Mouse (Mus musculus): ENCODE data around the gene Rarres2.

Gene Rarres2

DNA sequence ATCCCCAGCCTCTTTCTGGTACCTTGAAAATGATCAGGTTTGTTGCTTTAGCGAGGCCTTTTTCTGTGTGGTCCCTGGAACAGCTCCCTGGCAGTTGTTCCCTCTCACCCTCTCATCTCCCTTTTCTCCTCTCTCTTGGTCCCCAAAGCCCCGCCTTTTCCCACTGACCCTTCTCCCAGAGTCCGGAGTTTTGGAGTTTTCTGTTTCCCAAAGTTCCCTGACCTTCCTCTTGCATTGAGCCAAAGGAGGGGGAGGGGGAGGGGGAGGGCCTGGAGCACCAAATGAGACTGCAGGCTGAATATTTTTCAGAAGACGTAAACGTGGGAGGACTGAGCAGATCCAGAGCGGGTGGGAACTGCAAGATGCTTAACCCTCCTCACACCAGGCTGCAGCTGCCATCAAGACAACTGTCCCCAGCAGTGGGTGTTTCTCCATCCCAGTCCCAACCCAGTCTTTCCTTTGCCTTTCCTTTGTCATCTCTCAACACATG is at the start of gene Rarres2:
Gene Rarres2, minus strand, starts transcription at position 218 of the 490 bp plus-strand sequence.
- peak; percentile 48 for DNase-seq (ENCODE audit: low spot score)

DNA sequence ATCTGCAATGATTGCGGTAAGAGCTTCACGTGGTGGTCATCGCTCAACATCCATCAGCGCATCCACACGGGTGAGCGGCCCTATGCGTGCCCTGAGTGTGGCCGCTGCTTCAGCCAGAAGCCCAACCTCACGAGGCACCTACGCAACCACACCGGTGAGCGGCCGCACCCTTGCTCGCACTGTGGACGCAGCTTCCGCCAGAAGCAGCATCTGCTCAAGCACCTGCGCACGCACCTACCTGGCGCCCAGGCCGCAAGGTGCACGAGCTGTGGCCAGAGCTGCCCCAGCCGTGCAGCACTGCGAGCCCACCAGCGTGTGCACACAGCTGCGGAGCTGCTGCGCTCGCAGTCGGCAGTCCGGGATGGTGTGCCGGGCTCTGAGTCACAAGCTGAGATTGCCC is 47.4 kb upstream of the Rarres2 start:
- DNase-seq (ENCODE audit: low spot score): no peak

DNA sequence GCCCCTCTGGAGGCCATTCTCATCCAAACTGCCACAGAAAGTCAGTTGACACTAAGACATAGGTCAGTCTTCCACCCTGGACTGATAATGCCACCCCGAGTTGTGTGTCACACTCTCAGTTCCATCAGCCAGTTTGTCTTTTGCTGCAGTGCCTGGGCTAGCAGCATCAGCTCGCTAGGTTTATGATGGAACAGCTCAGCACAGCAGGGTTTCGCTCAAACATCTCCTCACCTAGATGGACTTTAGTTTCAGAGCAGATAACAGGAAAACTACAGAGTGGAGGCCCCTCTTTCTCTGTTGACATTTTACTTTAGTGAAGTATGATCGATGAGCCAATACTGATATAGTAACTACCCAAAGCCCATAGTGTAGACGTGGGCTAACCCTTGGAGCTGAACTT is 42.2 kb upstream of the Rarres2 start:
- DNase-seq (ENCODE audit: low spot score): no peak

DNA sequence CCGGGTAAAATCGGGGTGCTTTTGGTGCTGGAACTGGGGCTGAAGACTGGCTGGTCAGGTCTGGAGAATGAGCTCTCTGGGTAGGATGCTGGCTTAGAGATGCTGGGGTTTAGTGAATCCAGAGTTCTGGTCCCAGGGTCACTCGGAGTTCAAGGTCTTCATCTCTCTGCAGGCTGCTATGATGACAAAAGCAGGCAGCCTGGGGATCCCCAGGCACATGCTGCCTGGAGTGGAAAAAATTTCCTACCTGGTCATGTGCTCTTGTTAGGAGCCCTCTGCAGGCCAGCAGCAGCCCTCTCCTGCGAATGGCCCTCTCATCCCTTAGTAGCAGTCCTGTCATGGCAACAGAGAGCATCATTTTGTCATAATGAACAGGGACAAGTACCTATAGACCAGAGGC is 40.9 kb upstream of the Rarres2 start:
- DNase-seq (ENCODE audit: low spot score): no peak

DNA sequence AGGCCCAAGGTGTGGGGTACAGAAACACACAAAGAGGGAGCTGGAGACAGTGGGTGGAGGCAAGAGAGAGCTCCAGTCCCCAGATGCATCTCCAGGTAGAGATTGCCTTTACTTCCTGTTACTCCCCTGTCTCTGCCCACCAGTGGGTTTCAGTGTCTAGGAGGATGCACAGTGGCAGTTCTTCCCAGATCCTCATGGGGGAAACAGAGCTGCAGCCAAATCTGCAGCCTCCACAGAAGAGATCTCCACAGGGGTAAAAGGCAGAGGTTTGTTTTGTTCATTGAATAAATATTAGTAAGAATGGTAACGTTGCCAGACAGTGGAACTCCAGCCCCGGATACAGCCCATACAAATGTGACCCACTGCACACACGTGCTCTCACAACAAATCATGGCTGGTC is 38.1 kb upstream of the Rarres2 start:
- no peak for DNase-seq (ENCODE audit: low spot score)

DNA sequence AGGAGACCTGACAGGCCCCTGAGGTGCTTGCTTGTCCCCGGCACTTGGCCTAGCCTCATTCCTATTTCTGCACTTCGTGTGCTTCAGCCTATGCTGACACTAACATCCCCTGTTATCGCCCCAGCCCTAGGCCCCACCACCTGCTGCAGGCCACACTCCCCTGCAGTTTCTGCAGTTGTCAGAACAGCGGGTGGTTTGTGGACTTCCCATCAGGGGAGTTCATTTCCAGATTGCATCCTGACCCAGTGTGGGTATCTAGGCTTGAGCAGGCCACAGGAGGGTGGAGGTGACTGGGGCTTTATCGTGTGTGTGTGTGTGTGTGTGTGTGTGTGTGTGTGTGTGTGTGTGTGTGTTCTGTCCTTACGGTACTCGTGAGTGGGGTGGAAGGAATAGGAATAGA is 36.9 kb upstream of the Rarres2 start:
- DNase-seq (ENCODE audit: low spot score): no peak

DNA sequence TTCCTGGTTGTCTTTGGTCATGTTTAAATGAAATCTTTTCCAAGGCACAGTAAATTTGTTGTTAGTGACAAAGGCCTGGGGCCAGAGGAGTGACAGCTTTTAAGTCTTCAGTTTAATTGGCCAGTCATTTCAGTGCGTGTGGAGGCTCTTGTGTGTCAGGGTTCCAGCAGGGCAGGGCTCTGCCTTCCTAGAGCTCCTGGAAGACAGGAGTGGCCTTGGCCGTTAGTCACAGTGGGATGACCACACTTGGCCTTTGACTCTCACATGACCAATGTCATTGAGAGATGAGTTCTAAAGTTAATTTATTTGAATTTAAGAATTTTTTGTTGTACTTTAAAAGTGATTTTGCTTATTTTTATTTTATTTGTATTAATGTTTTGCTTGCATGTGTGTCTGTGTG is 35.5 kb upstream of the Rarres2 start:
- no peak for DNase-seq (ENCODE audit: low spot score)

DNA sequence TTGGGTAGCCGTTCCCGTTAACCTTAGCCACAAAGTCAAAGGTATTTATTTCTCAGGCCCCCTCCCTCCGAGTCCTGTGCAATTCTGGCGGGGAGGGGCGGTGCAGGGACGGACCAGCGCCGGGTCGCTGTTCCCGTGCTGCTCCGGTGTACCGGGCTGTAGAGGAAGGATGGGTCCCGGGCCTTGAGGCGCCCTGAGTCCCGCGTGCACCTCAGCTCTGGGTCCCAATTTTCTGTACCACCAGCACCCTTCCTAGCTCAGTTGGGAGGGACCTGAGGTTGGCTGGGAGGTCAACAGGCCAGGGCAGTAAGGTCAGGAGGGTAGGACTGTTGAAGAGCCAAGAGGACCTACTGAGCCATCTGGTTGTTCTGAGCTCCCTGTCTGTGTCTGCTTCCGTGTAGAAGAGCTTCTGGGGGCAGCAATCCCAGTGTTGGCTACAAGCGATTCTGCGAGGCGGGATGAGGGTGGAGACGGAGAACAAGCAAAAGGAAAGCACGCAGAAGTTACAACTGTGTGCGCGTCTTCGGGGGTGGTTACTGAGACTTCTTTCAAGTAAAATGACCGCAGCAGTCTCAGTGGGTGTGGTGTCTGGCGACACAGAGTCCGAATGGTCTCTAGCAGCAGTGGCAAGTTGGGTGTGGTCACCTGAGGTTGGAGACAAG is 29.6 kb upstream of the Rarres2 start:
- peak; percentile 62 for DNase-seq (ENCODE audit: low spot score)

DNA sequence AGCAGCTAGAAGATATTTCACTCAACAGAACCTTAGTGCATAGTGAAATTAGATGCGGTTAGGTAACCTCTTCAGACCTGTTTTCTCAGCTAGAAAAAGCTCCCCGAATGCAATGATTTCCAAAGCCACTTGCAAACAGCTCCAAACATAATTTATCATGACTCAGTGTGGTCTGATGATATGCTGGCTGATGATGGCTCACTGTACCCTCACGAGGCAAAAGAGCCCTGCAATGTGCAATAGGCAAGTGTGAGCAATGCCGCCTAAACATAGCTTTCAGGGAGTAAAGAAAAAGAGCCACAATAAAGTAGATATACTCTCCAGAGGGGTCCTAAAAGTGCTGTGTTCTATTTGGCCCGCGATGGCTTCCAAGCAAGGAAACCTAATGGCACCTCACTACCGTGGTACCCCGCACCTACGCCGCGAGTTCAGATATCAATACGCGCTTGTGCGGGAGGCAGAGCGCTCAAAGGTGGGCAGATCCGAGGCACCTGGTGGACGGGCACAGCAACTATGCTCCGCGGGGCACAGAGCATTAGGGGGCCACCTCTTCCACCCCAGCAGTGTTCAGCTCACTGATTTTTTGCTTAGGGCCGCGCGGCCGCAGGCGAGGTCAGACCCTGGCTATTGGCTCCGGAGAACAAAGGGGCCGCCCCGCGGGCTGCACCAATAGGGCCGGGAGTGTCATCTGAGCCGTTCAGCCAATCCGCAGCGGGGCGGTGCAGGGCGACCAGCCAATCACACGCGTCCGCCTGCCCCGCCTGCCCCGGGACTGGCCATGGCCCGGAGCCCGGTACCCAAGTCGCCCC is 28.9 kb upstream of the Rarres2 start, which contains the start of gene Zfp775:
Gene Zfp775, plus strand, starts transcription at position 793 of the 809 bp plus-strand sequence.
- peak; percentile 97 for DNase-seq (ENCODE audit: low spot score)

DNA sequence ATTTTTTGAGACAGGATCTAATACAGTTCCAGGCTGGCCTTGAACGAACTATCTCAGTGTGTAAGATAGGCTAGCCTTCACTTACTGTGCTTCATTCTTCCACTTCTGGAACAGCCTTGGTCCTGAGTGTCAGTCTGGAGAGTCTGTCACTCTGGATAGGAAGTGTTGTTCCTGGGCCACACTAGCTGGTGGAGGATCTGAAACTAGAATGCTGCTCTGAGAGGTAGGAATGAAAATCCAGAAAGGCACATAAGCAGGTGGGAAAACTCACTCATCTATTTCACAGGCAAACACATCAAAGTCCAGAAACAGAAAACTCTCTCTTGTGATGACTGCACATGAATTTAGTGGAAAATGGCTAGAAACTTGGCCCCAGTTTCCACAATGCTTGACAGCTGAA is 28.0 kb upstream of the Rarres2 start:
- no peak for DNase-seq (ENCODE audit: low spot score)

DNA sequence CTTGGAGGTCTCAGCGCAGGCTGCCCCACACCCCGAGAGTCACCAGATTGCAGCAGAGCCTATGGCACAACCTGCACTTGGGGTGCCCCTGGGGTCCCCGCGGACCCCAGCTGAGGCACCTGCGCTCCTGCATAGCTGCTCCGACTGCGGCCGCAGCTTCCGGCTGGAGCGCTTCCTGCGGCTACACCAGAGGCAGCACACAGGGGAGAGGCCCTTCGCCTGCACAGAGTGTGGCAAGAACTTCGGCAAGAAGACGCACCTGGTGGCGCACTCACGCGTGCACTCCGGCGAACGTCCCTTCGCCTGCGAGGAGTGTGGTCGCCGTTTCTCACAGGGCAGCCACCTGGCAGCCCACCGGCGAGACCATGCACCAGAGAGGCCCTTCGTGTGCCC is 24.6 kb upstream of the Rarres2 start:
- no peak for DNase-seq (ENCODE audit: low spot score)

DNA sequence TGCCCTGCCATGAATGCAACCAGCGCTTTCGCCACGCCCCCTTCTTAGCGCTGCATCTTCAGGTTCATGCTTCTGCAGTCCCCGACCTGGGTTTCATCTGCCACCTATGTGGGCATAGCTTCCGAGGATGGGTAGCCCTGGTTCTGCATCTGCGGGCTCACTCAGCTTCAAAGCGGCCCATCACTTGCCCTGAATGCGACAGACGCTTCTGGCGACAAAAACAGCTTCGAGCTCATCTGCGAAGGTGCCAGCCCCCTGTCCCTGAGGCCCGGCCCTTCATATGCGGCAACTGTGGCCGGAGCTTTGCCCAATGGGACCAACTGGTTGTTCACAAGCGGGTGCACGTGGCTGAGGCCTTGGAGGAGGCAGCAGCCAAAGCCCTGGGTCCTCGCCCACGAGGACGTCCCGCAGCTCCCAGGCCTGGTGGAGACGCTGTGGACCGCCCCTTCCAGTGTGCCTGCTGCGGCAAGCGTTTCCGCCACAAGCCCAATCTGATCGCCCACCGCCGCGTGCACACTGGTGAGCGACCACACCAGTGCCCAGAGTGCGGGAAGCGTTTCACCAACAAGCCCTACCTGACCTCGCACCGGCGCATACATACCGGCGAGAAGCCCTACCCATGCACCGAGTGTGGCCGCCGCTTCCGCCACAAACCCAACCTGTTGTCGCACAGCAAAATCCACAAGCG is 24.1 kb upstream of the Rarres2 start:
- no peak for DNase-seq (ENCODE audit: low spot score)

DNA sequence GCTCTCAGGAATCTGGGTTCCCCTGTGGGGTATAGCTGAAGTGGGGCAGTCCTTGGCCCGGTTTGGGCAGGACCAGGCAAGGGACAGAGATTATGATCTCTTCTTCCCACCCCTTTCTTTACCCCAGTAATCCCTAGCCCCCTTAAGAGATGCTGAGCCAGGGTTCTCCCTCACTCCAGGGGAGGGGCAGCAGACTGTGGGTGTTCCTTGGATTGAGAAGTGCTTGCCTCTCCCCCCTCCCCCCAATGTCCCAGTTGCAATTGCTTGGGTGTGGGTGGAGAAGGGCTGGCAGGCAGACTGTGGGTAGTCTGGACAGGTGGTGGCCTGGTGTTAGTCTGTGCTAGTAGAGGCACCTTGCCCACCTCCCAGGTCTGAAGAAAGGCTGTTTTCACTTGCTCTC is 22.7 kb upstream of the Rarres2 start:
- DNase-seq (ENCODE audit: low spot score): no peak

DNA sequence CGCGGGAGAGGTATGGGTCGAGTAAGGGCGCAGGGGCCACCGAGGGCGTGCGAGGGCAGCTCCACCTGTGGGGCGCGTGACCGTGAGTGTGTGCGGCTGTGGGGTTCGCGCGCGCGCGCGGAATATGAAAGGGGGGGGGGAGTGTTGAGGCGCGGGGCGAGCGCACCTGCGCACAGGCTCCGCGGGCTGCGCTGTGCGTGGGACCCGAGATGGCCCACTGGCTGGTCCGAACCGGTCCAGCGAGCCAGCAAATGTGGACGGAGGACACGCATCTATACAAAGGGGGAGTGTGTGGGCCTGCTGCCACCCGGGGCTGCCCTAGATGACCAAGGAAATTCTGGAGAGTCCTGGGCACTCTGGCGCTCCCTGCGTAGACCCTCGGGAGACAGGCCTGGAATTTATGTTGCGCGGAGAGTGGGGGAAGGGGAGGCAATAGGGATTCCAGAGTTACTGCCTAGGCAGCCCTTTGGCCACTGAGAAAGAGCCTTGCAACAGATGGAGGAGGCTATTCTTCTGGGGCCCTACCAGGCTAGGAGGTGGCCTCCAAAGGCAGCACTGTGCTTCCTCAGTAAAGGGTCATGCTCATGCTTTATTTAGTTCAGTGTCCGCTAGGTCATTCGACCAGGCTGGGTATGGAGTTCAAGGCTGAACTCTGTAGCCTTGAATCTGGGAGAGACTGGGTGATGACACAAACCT is 21.6 kb upstream of the Rarres2 start:
- DNase-seq (ENCODE audit: low spot score): peak; percentile 81

DNA sequence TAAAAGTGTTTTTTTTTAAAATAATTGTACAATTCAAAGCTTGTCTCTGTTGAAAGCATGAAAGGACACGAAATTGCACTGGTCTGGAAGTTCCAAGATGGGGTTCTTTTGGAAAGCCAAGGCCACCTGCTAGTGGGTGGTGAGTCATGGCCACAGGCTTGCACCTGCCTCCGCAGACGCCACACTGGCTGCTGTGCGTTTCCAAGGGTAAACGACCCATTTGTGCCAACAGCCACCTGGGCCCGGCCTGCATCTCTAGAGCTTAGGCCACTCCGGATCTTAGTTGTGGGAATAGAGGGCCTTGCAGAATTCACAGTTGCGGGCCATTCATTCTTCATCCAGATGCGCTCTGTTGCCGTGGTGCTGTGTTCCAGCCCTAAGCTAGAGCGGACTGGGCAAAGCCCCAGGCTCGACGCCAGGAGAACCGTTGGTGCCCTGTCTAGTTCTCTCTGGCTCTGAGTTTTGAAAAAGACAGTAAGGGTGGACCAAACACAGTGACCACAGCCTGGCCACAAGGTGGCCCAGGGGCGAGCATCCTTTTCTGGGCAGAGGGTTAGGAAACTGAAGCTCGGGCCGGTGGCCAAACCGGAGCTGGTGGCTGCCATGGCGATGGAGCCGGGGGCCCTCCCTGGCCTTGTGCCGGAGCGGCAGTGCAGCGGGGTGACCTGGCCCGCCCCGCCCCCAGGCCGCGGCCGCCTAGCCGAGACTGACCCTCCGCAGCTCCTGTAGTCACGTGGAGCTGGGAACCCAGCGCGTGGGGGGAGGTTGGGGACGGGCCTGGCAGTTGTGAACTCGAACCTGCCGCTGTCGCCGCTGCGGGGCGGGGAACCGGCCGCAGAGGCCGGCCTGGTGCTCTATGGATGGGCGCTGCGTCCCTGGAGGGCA is 20.8 kb upstream of the Rarres2 start, which contains the start of the genes Repin1 and Gm44965:
Gene Repin1, plus strand, starts transcription at position 726 of the 885 bp plus-strand sequence.
Gene Gm44965, plus strand, starts transcription at position 784 of the 885 bp plus-strand sequence.
- DNase-seq (ENCODE audit: low spot score): peak; percentile 94

DNA sequence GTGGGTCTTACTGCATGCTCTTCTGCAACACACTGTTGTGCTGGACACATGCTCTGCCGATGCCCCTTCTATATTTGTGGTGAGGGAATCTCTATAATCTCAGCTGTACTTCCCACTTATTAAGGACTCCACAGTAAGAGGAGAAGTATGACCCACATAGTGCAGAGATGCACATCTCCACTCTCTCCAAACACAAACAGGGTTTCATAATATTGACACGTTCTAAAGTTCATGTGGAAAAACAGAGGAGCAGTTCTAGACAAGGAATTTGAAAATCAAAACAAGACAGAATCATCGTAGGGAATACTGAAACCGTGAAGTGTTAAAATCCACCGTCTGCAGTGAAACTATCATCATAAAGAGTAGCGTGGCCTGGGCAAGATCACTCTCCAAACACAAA is 19.3 kb upstream of the Rarres2 start:
- DNase-seq (ENCODE audit: low spot score): no peak

DNA sequence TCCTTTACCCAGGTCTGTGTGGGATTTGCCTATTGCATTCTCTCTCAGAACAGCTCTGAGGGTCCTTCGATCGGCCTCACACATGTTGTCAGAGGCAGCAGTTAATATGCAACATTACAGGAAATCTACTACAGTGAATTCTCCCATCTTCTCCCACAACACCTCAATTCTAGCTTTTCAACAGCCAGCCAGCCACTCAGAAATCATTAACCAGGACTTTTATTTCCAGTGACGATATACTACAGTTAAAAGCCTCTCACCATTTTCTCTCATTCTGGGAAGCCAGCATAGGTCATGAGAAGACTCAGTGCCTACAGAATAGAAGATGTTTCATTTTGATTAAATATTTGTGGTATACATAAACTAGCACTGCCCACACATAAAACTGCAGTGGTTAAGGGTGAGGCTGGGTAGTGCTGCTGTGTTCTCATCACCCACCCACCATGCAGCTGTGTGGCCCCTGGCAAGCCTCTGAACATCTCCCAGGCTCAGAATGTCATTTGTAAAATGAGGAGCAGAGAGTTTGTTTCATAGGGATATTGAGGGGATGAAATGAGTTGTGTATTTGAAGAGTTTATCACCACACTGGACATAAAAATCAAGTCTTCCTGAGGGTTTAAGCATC is 18.7 kb upstream of the Rarres2 start:
- no peak for DNase-seq (ENCODE audit: low spot score)

DNA sequence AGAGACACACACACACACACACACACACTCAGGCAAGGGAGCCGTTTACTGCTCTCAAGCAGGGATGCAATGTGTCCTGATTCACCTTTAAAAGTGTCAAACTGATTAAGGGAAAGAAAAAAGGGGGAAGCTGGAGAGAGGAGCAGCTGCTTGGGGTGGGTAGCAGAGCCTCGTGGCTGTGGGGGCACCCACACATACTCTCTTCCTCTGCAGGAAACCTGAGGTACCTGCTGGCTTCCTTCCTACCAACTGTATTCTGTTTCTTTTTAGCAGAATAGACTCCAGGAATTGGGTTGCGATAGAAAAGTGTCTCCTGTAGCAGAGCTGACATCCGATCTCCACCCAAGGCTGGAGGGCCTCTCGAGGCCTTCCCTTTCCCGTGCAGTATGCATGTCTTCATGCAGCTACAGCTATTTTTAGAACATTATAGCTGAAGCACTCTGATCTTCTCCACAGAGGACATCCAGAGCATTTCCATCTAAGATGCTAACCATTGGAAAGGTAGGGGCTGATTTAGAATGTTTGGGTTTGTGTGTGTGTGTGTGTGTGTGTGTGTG is 16.7 kb upstream of the Rarres2 start, which contains the start of gene Gm45021:
Gene Gm45021, plus strand, starts transcription at position 417 of the 557 bp plus-strand sequence.
- DNase-seq (ENCODE audit: low spot score): no peak

DNA sequence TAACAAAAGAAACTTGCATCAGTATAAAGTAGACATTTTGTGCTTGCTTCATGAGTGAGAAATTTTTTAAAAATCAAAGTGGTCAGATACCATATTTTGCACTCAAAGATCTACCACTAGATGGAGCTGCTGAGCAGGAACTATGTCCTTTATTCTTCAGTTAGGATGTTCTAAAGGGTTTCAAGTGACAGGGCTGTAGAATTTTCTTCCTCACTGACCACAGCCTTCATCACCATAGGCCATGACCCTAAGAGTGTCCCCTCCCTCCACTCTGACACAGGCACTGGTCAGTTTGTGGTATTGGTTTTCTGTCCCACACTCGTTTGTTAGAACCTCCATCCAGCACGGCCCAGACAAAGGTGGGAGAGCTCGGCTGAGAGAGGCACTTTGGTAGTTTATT is 9.4 kb upstream of the Rarres2 start:
- peak; percentile 88 for DNase-seq (ENCODE audit: low spot score)

DNA sequence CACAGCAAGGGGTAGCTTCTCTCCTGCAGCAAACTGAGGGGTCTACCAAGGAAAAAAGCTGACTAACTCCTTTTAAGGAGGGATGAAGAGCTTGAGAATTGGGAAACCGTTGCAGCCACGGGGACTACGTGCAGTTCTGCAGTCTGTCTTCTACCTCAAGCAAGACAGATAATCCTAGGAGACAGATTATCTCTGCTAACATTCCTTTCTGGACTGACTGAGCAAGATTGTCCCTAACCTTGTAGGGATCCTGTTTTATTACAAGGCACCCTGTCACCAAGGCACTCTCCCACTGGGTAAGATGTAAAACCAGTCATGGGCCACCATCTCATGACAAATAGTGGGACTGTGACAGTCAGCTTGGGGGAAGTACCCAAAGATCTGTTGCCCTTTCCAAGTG is 8.7 kb upstream of the Rarres2 start:
- DNase-seq (ENCODE audit: low spot score): no peak
